Mouse (Mus musculus) thymus, adult 18-20 months (tissue): Measurements from ENCODE around the gene Ctse.
"Not testable (repeated sequence)": the region's sequence is repeated elsewhere in the genome, so short reads cannot be mapped to it uniquely, and the experiment has no call there.

ENCODE experiments used
- DNase-seq, 2 experiments: peaks; one replicate each; pipeline ENCODE4 v3.0.0; 2022; ENCODE audit warnings: mixed read lengths in 2 of 2

Gene Ctse

GRCm38 (mm10) chr1:131637791-131638540 lies at the start of gene Ctse:
TSS of gene Ctse (plus strand) at chr1:131638306.
- DNase-seq = peak in 1 of 2 experiments; percentile 55

- no peak for DNase-seq
These were observed 39.2 kb upstream of the Ctse start, which contains the start of gene Avpr1b for GRCm38 (mm10) chr1:131598905-131599304. TSS of gene Avpr1b (plus strand) at chr1:131599239.

GRCm38 (mm10) chr1:131600314-131600713 lies 37.8 kb upstream of the Ctse start:
- no peak for DNase-seq

- no peak for DNase-seq
These were observed 31.4 kb upstream of the Ctse start for GRCm38 (mm10) chr1:131606719-131607118.

- peak in 1 of 2 experiments; percentile 9 for DNase-seq
These were observed 25.4 kb upstream of the Ctse start for GRCm38 (mm10) chr1:131612556-131613155.

GRCm38 (mm10) chr1:131613361-131614133 lies 24.6 kb upstream of the Ctse start:
- peak; percentile 50 to 57 for DNase-seq

DNA sequence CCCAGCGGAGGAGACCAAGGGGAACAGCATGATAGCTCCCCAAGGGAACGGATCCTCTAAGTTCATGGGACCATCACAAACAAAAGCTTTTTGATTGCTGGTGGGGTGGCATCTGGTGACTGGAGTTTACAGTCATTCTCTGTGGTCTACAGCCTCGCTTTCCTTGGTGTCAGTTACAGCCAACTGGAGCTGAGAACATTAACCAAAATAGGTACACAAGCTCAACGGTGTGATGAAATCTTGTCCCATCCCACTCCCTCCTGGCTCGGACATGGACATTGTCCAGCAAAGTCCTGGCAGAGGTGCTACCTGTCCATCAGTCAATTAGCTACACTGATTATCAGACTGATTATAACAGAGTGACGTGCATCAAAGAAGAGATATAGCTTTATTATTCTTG lies 23.5 kb upstream of the Ctse start:
- no peak for DNase-seq

DNA sequence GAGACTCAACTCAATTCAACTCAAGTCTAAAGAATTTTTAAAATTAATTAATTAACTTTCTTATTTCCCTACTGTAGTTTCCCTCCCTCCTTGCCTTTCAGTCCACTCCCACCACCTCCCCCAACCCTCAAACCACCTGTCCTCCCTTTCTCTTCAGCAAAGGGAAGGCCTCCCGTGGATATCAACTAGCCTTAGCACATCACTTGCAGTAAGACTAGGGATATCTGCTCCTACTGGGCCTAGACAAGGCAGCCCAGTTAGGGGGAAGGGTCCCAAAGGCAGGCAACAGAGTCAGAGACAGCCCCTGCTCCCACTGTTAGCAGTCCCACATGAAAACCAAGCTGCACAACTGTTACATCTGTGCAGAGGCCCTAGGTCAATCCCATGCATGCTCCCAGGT lies 22.0 kb upstream of the Ctse start:
- no peak for DNase-seq

DNA sequence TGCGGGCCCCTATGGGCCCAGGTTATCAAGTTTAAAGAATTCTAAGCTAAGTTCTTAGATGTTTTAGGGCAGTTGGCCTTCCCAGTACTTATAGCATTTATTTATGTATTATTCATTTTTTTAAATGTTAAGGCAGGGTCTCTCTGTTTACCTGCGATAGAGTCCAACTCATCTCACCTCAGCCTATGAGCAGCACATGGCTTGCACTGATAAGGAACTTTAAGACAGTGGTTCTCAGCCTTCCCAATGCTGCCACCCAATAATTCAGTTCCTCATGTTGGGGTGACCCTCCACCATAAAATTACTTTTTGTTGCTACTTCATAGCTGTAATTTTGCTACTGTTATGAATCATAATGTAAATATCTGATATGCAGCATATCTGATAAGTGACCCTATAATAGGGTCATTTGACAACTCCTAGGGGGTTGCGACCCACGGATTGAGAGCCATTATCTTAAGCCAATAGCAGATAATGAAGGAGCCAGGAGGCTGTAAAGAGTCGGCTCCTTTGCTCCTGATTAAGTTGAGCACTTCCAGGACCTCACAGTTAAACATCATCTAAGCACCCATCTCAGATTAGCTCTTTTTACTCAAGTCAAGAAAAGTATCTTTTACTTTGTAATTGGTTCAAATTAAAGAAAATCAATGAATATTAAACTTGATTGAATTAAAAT lies 21.4 kb upstream of the Ctse start:
- DNase-seq = no peak

DNA sequence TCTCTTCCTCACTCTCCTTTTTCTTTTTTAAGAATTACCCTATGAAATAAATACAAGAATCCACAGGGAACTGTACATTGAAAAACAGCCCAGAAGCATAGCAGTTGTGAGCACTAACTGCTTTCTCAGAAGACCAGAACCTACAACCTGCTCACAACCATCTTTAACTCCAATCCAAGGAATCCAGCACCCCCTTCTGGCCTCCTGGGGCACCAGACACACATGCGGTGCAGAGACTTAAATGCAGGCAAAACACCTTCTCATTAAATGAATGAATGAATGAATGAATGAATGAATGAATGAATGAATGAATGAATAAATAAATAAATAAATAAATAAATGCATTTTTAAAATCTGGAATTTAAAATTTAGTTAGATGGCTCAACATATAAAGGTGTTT lies 19.5 kb upstream of the Ctse start:
- DNase-seq = no peak

DNA sequence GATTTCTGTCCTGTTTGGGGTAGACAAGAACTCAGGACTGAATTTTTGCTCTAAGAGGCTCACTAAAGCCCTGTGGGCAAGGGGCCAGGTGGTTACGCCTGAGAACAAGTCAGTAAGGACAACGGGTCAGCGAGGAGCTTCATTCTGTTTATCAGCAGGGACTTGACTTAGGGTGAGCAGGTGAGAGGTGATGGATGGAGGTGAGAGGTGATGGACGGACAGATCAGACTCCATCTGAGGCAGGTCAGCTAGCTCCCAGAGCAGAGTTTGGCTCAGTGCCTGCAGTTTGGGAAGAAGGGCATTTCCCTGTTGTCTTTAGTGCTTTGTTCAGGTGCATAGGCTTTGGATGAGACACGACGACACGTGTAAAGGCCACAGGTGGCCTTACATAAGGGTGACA lies 18.8 kb upstream of the Ctse start:
- no peak for DNase-seq

GRCm38 (mm10) chr1:131623644-131624043 lies 14.5 kb upstream of the Ctse start:
- DNase-seq = no peak

DNA sequence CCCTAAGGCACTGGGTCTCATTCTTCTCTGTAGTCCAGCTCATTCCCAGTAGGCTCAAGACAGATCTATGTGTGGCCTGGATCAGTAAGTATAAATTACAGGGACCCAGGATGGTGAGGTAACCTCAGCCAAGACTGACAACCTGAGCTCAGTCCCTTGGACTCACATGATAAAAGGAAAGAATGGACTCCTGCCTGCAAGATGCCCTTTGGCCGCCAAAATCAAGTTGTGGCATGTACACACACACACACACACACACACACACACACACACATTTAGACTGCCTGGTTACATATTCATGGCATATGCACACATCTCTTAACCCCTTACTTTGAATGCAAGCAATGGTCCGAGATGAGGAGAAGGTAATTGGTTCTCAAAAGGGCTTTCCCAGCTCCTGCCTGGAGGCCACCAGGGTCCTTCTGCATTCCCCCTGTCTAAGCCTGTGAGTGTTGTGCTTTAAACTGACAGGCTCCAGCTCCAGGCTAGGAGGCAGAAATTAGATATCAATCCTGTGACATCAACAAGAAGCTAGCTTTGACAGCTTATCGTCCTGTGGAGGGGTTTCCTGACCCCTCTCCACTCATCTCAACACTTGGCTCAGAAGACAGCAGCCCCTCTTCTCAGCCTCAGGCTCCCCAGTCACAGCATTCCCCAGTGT lies 13.8 kb upstream of the Ctse start:
- DNase-seq = no peak

DNA sequence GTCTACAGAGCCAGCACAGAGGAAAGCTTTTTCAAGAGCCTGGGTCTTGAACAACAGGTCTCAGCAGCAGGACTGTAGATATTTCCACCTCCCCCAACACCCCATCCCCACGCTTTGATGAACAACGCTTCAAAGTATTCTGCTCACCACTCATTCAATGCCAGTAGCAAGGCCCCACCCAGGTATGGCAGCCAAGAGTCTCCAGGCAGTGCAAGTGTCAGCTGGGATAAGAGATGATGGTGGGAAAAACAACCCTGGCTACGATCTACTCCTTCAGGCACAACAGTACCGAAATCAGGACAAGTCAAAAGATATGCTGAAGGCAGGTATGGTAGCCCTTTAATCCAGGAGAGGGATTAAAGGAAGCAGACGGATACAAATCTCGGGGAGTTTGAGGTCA lies 11.9 kb upstream of the Ctse start:
- DNase-seq = no peak

GRCm38 (mm10) chr1:131632216-131632615 lies 5.9 kb upstream of the Ctse start:
- DNase-seq = not testable (repeated sequence)

GRCm38 (mm10) chr1:131634495-131634894 lies 3.6 kb upstream of the Ctse start:
- no peak for DNase-seq

DNA sequence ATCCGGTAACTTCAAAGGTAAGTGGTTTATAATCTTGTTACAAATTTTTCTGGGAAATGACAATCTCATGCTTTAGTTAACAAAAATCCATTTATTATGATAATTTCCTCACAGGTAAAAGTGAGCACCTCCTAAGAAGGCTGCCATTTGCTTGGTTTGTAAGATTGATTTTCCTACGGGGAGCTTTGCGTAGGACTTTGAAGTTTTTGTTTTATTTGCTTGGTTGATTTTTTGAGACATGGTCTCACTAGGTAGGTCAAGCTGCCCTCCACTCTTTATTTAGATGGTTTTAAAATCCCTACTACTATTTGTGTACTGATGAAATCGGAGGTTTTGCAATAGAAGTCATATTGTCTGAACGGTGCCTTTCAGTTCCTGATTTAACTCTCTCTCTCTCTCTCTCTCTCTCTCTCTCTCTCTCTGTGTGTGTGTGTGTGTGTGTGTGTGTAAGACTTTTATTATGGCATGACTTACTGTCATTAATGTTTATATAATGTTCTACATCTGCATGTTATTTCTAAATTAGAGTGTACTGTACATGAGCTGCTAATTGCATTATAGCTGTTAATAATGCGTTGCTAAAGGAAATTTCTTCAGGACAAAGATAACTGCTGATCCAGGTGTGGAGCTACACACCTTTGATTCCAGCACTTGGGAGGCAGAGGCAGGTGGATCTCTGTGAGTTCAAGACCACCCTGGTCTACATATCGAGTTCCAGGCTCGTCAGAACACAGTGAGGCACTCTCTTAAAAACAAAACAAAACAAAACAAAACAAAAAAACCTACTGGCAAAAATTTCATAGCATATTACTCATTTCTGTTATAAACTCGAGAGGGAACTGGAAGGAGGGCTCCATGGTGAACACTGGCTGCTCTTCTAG lies 675 bp downstream of the Ctse start:
- DNase-seq = no peak

DNA sequence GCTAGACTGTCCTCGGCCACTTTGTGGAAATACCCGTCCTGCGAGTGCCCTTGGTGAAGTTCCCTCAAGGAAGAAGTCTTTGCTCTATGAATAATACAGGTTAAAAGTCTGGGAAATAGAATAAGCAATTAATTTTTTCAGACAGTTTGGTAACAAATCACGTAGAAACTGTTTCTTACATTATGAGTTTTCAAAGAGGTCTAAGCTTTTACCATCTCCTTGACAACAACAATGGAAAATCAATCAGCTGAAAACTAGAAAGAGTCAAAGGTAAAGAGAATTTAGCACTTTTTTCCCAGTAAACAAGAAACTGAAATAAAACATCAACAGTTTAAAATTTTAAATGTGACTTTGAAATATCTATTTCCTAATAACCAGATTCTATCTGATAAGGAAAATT lies 2.0 kb downstream of the Ctse start:
- no peak for DNase-seq

GRCm38 (mm10) chr1:131641565-131641964 lies 3.5 kb downstream of the Ctse start:
- no peak for DNase-seq

- no peak for DNase-seq
These were observed 4.1 kb downstream of the Ctse start for GRCm38 (mm10) chr1:131642251-131642650.

DNA sequence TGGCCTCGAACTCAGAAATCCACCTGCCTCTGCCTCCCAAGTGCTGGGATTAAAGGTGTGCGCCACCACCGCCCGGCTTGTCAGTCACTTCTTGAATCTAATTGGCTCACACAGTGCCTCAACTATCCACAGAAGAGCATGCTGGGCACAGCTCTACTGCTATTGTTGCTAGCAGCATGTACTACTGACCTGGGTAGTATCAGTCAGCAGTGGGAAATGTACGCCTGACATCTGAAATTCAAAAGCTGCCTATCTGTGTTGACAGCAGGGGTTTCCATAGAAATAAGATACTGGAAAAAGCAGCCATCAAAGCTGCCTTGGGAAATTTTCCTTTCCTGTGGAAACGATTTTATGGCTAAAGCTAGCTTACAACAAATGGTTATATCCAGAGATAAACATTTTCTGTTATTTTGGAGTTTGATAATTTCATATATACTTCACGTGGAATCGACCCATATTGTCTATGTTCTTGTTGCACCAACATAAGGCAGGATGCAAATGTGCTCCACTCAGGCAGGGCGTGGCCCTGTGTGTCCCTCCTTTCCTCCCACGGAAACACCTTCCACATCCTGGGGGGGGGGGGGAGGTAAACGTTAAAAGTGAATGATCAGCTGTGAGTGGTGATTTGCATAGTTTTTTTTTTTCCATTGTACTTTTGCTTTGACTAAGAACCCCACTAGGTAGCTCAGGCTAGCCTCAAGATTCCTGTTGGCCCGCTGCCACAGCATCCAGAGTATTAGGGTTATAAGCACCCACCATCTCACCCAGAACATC lies 14.8 kb downstream of the Ctse start:
- no peak for DNase-seq
